Mouse (Mus musculus) embryo, embryonic 10 days (tissue): Measurements from ENCODE around the gene Dhx37.
A peak's percentile ranks its signal among the peaks of the same experiment; 100 is the strongest.
"Not testable (repeated sequence)": the region's sequence is repeated elsewhere in the genome, so short reads cannot be mapped to it uniquely, and the experiment has no call there.

ENCODE experiments used
- DNase-seq: peaks from one replicate; pipeline ENCODE4 v3.0.0-alpha.2; 2015; ENCODE audit warnings: low spot score

Dhx37 gene

DNA sequence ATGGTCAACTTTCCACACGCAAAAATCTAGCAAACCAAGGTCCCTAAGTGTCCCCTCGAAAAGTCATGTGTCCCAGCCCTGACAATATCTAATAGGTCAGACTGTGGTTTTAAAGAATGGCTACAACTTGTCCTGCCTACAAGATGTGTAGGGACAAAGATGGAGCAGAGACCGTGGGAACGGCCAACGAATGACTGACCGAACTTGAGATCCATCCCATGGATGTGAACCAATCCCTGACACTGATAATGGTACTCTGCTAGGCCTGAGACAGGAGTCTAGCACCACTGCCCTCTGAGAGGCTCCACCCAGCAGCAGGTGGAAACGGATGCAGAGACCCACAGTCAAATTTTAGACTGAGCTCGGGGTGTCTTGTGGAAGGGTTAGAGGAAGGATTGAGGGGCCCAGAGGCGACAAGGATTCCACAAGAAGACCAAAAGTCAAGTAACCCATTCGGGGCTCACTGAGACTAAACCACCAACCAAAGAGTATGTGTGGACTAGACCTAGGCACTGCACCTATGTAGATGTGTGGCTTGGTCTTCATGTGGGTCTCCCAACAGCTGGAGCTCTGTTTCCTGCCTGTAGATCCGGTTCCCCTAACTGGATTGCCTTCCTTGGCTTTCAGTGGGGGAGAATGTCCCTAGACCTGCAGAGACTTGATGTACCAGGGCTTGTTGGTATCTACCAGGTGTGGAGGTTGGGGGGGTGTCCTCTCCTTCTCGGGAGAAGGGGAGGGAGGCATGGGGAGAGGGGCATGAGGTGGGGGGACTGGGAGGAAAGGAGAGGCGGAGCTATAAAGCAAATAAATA lies 26.7 kb downstream of the Dhx37 start:
- DNase-seq, result no peak

DNA sequence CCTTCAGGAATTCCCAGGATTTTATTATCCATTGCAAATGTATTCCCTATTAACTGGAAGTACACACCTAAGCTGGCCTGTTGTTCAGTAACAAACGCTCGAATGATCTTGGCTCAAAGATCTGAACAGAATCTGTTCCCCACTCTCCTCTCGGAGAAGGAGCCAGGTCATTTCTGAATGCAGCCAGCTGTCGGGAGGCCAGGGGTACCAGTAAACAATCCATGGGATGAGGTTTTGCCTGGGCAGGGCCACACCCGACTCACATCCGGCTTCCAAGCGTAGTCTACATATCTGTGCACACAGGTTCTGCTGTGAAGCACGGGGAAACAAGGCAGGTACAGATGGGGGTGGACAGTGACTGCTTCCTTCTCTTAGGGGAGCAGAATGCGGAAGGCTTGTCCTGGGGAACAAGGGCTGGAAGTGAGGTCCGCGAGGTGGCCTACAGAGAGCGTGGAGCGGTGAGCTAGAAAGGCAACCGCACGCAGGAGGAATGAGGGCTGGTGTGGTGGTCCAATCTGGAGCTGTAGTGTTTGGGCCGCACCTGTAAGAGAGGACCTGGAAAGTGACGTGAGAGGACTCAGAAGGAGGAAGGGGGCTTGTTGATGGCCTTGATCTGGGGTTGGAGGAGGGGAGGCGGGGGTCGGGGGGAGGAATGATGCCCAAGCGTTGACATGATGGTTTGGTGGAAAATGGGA lies 27.5 kb downstream of the Dhx37 start:
- DNase-seq, result peak; percentile 65

DNA sequence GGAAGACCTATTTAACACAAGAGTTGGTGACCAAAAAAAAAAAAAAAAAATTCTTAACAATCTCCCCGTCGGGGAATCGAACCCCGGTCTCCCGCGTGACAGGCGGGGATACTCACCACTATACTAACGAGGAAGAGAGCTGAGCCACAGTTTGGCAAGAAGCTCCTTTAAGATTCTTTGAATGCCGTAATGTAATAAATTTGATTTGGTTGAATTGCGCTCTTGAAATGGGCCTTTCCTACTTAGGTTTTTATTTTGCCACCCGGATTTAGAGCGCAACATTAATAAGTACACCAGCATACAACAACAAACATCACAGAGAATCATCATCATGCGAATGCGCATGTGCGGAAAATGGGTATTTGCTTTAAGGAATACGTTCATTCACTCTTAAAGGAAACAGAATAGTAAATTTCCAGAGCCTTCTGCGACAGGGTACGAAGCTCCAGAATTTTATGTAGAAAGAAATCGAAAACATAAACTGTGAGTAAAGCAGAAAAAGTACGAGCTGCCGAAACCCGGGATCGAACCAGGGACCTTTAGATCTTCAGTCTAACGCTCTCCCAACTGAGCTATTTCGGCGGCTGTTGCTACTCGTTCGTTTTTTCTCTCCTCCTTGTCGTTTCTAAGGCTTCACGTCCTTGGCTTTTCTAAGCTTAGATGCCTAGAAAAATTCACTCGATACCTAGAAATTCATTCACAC lies 28.2 kb downstream of the Dhx37 start:
- DNase-seq, result peak; percentile 89

DNA sequence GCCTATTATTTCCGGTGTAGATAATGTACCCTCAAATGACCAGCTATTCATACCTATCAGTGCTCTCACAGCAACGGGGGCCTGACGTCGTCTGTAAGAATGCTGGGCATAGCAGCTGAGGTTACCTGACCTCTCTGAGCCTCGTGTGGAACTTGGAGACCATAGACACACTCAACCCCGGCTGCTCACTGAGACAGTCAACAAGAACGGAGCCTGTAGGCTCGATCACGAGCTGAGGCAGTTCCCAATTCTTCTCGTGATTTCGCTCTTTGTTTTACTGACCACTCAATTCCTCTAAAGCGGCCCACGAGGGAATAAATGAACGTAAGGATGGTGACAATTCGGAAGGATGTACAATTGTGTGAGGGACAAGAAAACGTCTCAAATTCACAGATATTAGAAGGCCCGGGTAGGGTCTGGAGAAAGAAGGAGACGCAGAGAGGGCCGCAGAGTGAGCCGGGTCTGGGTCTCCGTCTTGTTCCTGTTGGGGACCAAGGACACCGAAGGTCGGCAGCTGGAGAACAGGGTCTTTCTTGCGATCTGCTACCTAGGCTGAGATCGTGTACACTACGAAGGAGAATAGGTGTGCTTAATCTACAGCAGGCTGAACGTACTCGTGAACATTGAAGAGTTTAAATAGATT lies 28.9 kb downstream of the Dhx37 start:
- peak; percentile 93 for DNase-seq

DNA sequence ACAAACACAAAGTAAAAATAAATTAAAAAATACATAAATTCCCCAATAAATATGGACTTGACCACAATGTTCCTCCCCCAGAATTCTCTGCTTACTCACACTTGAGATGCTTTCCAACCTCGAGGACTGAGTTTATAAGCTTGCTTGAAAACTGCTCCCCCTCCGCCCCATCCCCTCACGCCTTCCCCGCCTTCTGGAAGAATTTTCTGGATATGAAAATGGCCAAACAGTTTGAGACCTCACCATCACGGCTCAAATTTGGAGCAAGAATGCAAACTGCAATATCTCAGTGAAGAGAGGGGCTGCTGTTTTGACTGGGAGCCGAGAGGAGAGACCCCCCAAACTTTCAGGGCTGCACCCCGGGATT lies 29.4 kb downstream of the Dhx37 start:
- peak; percentile 17 for DNase-seq

DNA sequence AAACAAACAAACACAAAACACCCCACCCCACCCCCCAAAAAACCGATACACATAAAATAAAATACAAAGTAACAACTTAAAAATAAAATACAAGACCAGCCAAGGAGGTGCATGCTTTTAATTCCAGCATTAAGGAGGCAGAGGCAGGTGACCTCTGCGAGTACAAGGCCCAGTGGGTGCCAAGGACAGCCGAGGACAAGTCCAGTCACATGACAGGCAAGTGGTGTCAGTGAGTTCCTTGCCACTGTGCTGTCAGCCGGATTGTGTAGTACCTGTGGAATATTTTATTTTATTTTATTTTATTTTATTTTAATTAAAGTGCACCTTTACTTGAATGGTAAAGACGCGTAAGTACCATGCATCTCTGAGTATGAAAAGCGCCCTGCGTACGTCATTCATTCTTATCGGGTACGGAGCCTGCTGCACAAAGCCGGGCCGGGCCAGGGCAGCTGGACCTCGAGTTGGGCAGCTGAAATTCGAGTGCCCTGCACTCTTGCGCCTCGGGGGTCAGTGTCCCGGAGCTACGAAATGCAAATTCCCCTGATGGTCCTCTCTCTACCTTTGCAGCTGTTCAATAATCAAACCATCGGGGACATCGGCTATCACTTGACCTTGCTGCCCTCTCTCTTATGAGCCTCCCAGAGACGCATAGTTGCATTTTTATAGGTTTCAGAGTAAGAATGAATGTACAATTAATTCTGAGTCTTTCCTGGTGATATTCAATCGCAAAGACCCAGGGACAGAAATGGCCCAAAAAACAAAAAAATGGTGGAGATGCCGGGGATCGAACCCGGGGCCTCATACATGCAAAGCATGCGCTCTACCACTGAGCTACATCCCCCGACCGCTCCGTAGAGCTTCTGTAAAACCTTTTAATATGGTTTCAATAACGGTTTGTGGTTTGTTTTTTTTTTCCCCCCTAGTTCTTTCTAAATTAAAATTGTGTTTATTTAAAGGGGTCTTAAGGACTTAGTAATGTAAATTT lies 30.1 kb downstream of the Dhx37 start:
- peak; percentile 67 for DNase-seq

DNA sequence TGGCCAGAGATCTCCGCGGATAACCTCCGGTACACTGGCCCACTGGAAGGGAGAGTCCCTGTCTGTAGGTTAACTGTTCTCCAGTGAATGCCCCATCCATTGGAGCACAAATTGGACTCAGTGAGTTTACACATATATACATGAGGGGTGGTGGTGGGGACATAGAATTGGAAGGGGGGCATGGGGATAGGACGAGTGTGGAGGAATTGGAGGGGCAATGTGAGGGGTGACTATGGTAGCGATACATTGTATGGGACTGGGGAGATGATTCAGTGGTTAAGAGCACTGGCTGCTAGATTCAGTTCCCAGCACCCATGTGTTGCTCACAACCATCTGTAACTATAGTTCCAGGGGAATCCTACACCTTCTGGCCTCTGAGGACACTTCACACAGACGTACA lies 30.9 kb downstream of the Dhx37 start:
- DNase-seq, result no peak

DNA sequence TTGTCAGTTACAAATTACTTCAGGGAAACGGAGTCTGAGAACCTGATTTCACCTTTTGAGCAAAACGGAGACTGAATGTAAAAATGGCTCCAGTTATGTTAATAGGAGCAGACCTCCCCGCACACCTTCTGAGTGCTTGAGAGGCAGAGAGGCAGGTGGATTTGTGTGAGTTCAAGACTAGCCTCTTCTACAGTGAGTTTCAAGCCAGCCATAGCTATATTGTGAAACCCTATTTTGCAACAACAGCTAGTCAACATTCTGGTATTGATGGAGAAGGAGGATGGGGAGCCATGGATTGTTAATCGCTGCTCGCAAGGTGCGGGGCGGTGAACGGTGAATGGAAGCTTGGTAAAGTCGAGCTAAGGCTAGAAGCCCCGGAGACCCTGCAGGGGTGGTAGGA lies 31.4 kb downstream of the Dhx37 start:
- no peak for DNase-seq

DNA sequence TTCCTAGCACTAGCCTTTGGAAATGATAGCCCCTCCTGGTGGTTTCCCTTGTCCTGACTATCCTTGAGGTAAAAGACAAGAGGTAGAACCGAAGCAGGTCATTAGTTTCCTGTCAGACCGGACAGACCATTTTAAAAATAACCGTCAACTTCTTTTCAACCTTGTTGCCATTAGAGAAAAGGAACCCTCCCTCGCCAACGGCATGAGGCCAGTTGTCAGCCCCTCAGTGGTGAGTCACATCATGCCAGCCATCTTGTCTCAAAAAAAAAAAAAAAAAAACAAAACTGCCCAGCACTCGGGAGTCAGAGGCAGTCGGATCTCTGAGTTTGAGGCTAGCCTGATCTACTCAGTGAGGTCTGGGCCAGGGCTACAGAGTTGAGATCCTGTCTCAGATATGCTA lies 33.0 kb downstream of the Dhx37 start:
- no peak for DNase-seq

DNA sequence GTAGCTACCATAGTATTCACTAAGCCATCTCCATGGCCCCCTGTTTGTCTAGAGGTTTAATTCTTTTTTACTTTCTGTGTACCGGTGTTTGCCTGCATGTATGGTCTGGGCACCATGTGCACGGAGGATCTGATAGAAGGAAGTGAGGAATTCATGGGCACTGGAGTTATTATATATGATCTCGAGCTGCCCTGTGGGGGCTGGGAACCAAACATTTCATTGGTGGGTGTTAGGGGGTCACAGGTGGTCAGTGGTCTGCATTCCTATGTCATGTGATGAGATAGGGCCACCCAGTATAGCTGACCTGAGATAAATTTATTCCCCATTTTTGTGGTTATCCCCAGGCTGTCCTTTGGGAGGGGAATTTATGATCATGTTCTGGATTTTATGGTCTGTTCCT lies 38.9 kb downstream of the Dhx37 start:
- DNase-seq, result no peak

DNA sequence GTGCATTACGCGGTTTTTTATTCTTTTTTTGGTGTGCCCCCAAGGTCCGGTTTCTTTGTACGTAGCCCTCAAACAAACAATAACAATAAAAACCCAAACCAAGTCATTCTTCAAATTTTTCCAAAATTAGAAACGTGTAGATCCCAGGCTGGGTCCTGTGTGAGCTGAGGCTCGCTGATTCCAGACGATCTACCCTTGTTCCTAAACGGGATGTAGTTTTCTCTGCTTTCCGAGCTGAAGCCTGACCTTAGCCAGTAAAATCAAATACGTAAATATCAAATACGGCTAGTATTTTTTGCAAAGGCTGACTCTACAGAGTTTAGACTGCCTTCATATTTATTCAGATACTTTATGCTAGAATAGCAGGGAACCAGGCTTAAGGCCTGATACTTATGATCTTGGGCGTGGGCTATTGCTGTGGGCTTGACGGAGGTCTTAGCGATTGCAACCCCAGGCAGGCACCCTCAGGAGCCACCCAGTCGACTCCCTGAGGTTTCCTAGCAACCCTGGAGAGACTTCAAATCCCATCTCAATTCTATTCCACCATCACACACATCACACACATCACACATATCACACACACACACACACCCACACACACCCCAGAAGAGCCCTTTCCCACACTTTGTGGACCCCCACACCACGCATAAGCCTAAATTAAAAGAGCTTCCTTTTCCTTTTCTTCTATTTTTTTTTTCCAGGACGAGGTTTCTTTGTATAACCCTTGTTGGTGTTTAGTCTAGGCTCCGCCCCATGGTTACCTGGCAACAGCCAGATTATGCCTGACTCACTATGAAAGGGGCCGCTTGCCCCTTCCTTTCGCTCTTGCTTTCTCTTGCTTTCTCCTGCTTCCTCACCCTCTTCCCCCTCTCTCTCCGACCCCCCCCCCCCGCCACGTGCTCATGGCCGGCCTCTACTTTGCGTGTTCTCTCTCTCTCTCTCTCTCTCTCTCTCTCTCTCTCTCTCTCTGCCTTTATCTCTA lies 40.0 kb downstream of the Dhx37 start:
- DNase-seq, result peak; percentile 94

DNA sequence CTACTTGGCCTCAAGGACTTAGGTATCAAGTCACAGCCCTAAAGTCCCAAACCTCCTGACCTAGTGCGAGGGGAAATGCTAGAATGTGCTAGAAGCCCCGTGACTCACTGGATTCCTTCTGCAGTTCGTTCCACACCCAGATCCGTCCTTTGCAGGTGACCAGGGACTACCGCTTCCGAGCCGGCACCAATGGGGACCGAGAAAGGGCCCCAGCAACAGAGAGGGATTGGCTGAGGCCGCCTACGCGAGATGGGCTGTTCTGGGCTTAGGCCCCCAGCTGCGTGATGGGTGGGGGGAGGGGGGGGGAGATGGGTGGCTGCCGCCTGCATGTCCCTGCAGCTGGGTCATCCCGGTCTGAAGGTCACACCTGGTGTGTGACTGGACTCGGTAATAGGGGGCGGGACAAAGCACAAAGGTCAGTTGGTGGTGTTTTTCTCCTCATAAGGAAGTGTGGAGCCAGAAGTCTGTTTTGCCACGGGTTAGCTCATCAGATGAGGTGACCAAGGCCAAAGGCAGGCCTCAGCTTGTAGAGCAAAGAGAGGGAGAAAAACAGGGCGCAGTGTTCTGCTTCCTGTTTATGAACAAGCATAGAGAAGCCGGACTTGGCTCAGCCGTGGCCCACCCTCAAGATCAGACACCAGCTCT lies 40.8 kb downstream of the Dhx37 start:
- DNase-seq, result peak; percentile 97

DNA sequence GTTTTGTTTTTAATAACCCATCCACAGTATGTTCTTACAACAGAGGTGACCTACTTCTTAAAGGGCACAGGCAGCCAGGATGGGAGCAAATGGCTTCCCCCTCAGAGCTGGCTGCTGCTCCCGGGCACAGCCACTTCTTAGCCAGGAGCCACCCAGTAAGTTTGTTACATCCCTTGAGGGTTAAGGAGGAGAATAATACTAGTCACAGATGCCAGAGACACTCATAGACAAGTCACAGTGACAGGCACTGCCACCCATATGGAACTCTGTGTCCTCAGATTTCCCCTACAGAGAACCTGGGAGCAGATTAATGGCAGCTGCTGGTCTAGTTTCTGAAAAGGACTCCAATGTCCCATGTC lies 41.3 kb downstream of the Dhx37 start:
- DNase-seq, result no peak

DNA sequence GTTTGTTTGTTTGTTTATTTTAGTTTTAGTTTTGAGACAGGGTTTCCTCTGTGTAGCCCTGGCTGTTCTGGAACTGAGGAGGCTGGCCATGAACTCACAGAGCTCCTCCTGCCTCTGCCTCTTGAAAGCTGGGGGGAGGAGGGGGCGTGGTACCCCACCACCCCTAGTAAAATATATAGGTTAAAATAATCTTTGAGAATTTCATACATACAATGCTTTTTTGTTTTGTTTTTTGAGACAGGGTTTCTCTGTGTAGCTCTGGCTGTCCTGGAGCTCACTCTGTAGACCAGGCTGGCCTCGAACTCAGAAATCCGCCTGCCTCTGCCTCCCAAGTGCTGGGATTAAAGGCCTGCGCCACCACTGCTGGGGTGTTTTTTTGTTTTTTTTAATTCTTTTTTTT lies 41.7 kb downstream of the Dhx37 start:
- DNase-seq, result not testable (repeated sequence)

DNA sequence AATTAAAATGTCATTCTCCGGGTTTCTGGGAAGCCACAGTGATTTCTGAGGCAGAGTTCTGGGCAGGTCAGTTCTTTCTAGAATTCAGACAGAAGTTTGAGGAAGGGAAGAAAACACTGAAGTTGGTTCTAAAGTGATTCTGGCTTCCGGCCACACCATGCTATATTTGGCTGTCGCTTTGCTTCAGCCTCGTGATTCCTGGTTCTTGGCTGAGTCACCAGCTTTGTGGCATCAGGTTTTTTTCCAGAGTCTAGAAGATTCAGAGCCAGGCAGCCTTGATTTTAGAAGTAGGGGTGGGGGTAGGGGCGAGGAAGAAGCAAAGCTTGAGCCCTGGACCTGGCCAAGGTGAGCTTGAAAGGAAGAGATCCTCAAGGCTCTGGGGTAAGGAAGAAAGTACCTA lies 42.3 kb downstream of the Dhx37 start:
- DNase-seq, result no peak

DNA sequence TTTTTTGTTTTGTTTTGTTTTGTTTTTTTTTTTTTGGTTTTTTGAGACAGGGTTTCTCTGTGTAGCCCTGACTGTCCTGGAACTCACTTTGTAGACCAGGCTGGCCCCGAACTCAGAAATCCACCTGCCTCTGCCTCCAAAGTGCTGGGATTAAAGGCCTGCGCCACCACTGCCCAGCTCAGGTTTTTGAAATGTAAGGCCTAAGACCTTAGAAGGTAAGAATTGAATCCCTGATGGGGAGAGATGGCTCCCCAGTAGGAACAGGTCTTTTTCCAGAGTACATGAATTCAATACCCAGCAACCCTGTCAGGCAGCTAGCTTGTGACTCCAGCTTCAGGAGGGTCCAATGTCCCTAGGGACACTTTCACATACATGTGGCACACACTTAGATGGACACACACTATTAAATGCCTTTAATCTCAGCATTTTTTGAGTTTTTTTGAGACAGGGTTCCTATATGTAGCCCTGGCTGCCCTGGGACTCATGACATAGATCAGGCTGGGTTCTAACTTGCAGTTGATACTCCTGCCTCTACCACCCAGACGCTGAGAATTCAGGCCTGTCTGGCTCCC lies 42.9 kb downstream of the Dhx37 start:
- DNase-seq, result no peak

DNA sequence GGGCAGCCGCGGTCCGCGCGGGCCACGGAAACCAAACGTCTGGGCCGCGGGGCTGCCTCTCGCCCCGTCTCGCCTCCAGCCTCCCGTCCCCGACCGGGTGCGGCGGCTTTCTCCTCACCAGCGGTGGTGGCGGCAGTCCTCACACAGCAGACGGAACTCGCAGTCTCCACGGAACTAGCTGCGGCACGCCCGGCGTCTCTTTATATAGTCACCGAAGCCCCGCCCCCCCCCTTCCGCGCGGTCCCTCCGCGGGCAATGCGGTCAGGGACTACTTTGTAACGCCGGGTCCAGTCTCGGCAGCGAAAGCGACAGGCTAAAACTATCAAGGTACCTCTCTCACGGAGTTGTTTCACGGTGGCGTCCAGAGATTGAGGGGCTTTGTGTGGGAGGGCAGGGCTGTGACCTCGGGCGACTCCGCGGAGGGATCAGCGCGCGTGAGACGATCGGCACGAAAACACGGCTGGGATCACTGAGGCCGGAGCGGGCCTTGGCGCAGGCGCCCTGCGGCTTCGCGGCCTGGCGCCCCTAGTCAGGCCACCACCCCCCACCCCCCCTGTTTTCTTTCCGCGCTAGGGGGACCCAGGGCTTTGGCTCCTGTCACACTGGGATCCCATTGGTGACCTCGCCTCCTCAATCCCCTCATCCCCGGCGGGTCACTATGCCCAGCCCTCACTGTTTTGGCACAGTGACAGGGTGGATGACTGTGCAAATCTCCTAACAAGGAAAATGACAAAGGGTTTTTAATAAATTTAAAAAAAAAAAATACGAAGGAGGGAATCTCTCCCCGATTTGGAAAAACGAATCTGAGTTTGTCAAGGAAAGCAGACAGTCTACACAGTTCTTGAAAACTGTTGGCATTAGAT lies 44.1 kb downstream of the Dhx37 start, which contains the start of gene Ubc:
TSS of gene Ubc (minus strand) at position 624 of the 863 bp plus-strand sequence.
- peak; percentile 93 for DNase-seq

DNA sequence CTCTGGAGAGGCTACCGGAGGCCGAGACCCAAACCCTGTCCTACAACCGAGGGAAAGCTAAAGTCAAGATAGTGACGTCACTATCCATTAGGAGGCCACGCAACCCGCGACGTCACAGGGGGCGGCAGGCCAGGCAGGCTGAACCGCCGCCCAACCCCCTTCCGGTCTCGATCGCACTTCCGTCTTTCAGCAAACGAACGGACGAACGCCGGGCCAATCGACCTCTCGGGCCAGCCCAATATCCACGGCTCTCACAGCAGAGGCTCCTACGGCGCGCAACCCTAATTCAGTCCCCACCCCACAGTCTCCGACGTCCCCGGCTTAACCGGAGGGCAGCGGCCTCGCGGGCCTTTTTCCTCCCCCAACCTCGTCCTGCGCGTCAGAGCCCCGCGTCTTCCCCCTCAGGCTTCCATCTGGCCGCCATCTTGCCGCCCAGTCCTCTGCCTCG lies 44.8 kb downstream of the Dhx37 start, which contains the start of gene Gm10382:
TSS of gene Gm10382 (plus strand) at position 192 of the 448 bp plus-strand sequence.
- DNase-seq, result peak; percentile 90
